Mouse (Mus musculus): ENCODE data around the gene Dek. TPM values are rescaled to one million over a fixed set of nuclear protein-coding genes. Genes with fewer than 3 reads are reported as not detected.

Gene Dek
- polyA plus RNA-seq, 1 experiment = 1,267 TPM

GRCm38 (mm10) chr13:47043833-47044616 lies 62.0 kb downstream of the Dek start:
- no peak for TF ChIP-seq GATA1 (IDR thresholded peaks at IDR 0.05; ENCODE audit: low read length)

DNA sequence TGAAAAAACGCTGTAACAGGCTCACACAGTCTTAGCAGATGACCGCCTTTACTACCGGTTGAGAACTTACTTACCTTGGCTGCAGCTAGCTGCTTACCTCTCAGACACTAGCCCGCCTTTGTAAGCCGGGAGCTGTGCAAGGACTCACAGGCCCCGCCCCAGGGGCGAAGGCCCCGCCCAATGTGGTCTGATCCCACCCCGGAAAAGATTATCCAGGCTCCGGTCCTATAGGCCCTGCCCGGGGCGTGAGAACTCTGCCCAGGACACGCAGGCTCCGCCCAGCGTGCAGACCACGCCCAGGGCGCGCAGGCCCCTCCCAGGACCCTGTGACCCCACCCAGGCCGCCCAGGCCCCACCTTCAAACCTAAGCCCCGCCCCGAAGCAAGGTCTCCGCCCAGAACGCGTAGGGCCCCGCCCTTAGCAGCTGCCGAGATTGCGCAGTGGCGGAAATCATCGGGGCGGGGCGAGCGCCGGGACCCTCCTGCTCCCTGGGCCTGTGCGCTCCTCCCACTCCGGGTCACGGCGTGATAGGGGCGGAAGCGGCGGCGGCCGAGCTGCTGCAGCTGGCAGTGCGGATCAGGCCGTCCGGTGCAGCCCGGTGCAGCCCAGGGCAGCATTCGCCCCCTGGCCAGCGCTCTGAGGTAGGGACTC lies 62.8 kb downstream of the Dek start, which contains the start of gene Kdm1b:
TSS of gene Kdm1b (plus strand) at position 470 of the 651 bp plus-strand sequence.
- TF ChIP-seq GATA1 (IDR thresholded peaks at IDR 0.05; ENCODE audit: low read length) = no peak

DNA sequence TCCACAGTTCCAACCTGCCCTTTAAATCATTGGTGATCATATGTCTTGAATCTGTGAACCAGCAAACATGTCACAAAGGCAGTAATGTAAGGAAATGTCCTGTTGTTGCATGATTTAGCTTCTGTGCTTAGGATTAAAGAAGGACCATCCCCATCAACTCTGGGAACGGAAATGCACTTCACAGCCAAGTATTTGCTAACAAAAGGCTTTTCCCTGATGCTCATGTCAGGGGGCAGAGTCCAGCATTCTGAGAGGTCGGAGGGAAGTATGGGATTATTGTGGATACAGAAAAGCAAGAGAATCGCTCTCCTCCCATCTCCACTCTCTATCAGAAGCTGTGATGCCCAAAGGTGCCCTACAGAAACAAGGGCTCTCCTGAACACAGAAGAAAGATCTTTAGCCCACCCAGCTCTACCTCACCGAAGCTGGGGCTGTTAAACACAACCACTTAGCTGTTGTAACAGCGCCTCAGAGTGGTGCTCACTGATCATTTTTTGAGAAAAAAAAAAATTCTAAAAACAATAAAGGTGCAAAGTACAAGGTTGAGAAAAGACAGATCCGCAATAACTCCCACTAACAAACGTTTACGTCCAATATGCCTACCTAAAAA lies 63.9 kb downstream of the Dek start:
- TF ChIP-seq GATA1 (IDR thresholded peaks at IDR 0.05; ENCODE audit: low read length) = no peak

GRCm38 (mm10) chr13:47040061-47040460 lies 65.9 kb downstream of the Dek start:
- TF ChIP-seq GATA1 (IDR thresholded peaks at IDR 0.05; ENCODE audit: low read length) = no peak

DNA sequence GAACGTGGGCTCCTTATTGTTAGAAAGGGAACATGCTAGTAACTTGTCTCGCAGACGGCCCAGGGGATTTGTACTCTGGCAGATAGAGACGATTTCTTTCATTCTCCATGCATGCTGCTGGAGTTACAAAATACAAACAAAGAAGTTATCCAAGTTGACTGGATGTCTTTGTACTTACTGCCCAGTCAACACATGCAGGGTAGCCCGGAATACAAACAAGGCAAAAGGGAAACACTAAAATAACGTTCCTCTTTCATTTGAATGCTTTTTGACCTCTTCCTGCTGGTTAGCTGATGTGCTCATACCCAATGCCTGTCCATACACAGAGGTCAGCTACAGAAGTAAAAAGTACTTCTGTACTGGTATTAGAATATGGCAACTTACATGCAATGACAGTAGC lies 68.1 kb downstream of the Dek start:
- TF ChIP-seq GATA1 (IDR thresholded peaks at IDR 0.05; ENCODE audit: low read length) = no peak

Other genes with a start within 250 kb of the Dek start
- not detected in 2 replicates for gene Kif13a, start 176.3 kb downstream of the Dek start, polyA plus RNA-seq (2012)
- not detected in 2 replicates for gene Nhlrc1, start 91.4 kb downstream of the Dek start, polyA plus RNA-seq (2012)
- 2.2 and 2.5 TPM in 2 replicates for gene Kdm1b, start 62.7 kb downstream of the Dek start, polyA plus RNA-seq (2012)
- 0.05 TPM in 1 of 2 replicates, not detected in the other for gene Tpmt, start 61.5 kb downstream of the Dek start, polyA plus RNA-seq (2012)
- 0.87 and 1.1 TPM in 2 replicates for gene Rnf144b, start 16.5 kb upstream of the Dek start, polyA plus RNA-seq (2012)